Mouse (Mus musculus): ENCODE data around the gene Myh7b. TPM values are rescaled to one million over a fixed set of nuclear protein-coding genes. Genes with fewer than 3 reads are reported as not detected.
A peak's percentile ranks its signal among the peaks of the same experiment; 100 is the strongest.

Gene Myh7b
- polyA plus RNA-seq, 1 experiment, result 12.3 TPM

DNA sequence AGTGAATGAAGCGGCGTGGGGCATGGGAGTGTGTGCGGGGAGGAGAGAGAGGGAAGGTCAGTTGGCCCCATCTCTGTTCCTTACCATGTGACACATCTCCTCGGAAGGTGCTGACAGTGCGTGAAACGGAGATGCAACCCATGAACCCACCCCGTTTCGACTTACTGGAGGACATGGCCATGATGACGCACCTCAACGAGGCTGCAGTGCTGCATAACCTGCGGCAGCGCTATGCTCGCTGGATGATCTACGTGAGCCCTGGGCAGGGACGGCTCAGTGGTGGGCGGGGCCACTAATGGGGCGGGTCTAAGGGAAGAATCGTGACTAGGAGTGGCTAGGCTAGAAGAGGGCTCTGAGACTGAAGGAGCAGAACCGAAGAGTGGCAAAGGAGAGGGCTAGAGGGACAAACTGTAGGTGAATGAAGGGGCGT is 2.3 kb downstream of the Myh7b start:
- TF ChIP-seq GATA1 (IDR thresholded peaks at IDR 0.05; ENCODE audit: low read length), result no peak
- TF ChIP-seq TAL1 (IDR thresholded peaks at IDR 0.05; ENCODE audit: low read length), result no peak
- Histone ChIP-seq H3K4me3 (replicated peaks) (peak overlapping the region; percentile 78), H3K4me1 (ENCODE audit: control insufficient read depth) (peaks cover 93% of the 10 kb centered on the region), H3K27me3 (ENCODE audit: control insufficient read depth) (no peaks in the 10 kb centered on the region), H3K36me3 (ENCODE audit: control insufficient read depth) (peaks cover 19% of the 10 kb centered on the region), H3K9me3 (ENCODE audit: control insufficient read depth, low read length) (no peaks in the 10 kb centered on the region)

DNA sequence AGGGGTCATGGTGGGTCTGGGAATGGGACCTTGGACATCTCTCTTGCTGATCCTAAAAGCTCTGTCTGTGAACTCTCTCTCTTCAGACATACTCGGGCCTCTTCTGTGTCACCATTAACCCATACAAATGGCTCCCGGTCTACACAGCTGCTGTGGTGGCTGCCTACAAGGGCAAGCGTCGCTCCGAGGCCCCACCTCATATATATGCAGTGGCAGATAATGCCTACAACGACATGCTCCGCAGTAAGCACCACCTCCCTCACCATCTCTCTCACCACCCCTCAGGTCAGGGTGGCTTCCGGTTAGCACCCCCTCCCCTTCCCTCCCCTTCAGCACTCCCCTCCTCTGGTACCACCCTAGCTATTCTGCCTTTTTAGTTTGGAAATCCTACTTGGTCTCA is 2.9 kb downstream of the Myh7b start:
- Histone ChIP-seq H3K9me3 (ENCODE audit: control insufficient read depth, low read length) (no peaks in the 10 kb centered on the region), H3K4me1 (ENCODE audit: control insufficient read depth) (peaks cover 93% of the 10 kb centered on the region), H3K27me3 (ENCODE audit: control insufficient read depth) (no peaks in the 10 kb centered on the region), H3K36me3 (ENCODE audit: control insufficient read depth) (peaks cover 26% of the 10 kb centered on the region), H3K4me3 (replicated peaks) (peak overlapping the region; percentile 78)
- TF ChIP-seq GATA1 (IDR thresholded peaks at IDR 0.05; ENCODE audit: low read length) (no peak), TAL1 (IDR thresholded peaks at IDR 0.05; ENCODE audit: low read length) (no peak)

DNA sequence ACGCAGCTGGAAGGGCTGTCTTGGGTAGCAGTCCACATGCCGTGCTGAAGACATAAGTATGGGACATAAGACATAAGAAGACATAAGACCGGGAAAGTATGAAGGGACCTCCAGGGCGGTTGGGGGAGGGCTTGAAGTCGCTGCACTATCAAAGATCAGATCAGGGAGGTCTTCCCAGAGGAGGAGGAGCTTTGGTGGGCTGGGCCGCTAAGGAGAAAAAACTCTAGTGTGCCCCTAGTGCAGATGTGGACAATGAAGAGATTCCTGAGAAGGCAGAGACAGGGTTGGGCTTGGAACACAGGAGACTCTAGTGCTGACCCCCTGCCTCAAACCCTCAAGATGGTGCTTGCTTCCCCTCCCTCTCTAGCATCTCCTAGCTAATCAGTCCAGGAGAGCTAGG is 6.0 kb downstream of the Myh7b start:
- Histone ChIP-seq H3K4me3 (replicated peaks) (peak overlapping the region; percentile 19), H3K27me3 (ENCODE audit: control insufficient read depth) (peaks cover 2% of the 10 kb centered on the region; the same call in 1 of the 2 replicates), H3K4me1 (ENCODE audit: control insufficient read depth) (peaks cover 97% of the 10 kb centered on the region), H3K36me3 (ENCODE audit: control insufficient read depth) (peaks cover 24% of the 10 kb centered on the region), H3K9me3 (ENCODE audit: control insufficient read depth, low read length) (no peaks in the 10 kb centered on the region)
- TF ChIP-seq TAL1 (IDR thresholded peaks at IDR 0.05; ENCODE audit: low read length) (no peak), GATA1 (IDR thresholded peaks at IDR 0.05; ENCODE audit: low read length) (no peak)

DNA sequence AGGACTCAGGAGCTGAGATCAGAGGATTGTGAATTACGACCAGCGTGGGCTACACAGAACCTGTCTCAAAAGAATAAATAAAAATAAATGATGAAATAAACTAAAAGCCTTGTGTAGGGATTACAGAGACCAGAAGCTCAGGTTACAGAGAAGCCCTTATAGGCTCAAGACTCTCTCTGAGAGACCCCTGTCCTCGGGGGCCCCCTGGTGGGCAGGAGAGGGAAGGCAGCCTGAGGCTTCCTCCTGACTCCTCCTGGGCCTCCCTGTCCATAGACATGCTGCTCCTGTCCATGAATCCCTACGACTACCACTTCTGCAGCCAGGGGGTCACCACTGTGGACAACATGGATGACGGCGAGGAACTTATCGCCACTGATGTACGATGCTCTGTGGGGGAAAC is 8.8 kb downstream of the Myh7b start:
- peaks cover 43% of the 10 kb centered on the region for H3K36me3 ChIP-seq (ENCODE audit: control insufficient read depth)
- TF ChIP-seq TAL1 (IDR thresholded peaks at IDR 0.05; ENCODE audit: low read length) (no peak), GATA1 (IDR thresholded peaks at IDR 0.05; ENCODE audit: low read length) (no peak)
- H3K4me1 ChIP-seq (ENCODE audit: control insufficient read depth), result peaks cover 96% of the 10 kb centered on the region
- H3K27me3 ChIP-seq (ENCODE audit: control insufficient read depth), result peaks cover 2% of the 10 kb centered on the region; the same call in 1 of the 2 replicates
- no peaks in the 10 kb centered on the region for H3K9me3 ChIP-seq (ENCODE audit: control insufficient read depth, low read length)
- H3K4me3 ChIP-seq (replicated peaks), result no peak overlapping the region

DNA sequence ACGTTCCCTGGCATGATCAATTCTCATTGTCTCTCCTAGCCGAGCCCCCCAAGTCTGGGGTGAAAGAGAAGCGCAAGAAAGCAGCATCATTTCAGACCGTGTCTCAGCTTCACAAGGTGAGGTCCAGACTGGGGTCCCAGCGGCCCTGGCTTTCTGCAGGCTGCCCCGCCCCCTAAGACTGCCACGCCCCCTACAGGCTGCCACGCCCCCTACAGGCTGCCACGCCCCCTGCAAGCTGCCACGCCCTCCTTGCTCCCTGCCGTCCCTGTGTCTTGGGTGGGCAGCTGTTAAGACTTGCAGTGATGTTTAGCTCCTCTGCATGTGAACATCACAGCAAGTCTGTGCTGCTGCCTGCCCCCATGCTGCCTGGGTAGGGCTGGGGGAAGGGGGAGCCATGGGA is 11.6 kb downstream of the Myh7b start:
- TF ChIP-seq TAL1 (IDR thresholded peaks at IDR 0.05; ENCODE audit: low read length) (no peak), GATA1 (IDR thresholded peaks at IDR 0.05; ENCODE audit: low read length) (no peak)
- peaks cover 17% of the 10 kb centered on the region for H3K27me3 ChIP-seq (ENCODE audit: control insufficient read depth)
- no peaks in the 10 kb centered on the region for H3K9me3 ChIP-seq (ENCODE audit: control insufficient read depth, low read length)
- peaks cover 84% of the 10 kb centered on the region for H3K4me1 ChIP-seq (ENCODE audit: control insufficient read depth)
- peaks cover 43% of the 10 kb centered on the region for H3K36me3 ChIP-seq (ENCODE audit: control insufficient read depth)
- no peak overlapping the region for H3K4me3 ChIP-seq (replicated peaks)

DNA sequence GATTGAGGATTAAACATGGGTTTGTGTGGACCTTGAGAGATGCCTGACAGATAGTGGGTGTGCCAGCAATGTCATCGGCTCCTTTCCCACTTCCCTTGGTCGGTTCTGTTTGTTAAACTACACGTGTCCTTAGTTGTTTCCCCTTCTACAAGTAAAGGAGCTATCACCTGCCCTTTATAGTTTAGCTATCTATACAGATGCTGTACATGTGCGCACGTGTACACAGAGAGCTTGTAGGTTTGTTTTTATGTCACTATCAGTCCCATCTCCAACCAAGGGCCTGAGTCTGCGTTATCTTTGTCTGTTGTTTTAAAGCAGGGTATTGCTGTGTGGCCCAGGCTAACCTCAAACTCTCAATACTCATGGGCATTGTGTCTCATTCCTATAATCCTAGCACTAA is 13.0 kb downstream of the Myh7b start:
- Histone ChIP-seq H3K9me3 (ENCODE audit: control insufficient read depth, low read length) (no peaks in the 10 kb centered on the region), H3K4me3 (replicated peaks) (no peak overlapping the region), H3K27me3 (ENCODE audit: control insufficient read depth) (peaks cover 31% of the 10 kb centered on the region), H3K4me1 (ENCODE audit: control insufficient read depth) (peaks cover 78% of the 10 kb centered on the region), H3K36me3 (ENCODE audit: control insufficient read depth) (peaks cover 44% of the 10 kb centered on the region)
- TF ChIP-seq GATA1 (IDR thresholded peaks at IDR 0.05; ENCODE audit: low read length), result no peak
- no peak for TF ChIP-seq TAL1 (IDR thresholded peaks at IDR 0.05; ENCODE audit: low read length)

DNA sequence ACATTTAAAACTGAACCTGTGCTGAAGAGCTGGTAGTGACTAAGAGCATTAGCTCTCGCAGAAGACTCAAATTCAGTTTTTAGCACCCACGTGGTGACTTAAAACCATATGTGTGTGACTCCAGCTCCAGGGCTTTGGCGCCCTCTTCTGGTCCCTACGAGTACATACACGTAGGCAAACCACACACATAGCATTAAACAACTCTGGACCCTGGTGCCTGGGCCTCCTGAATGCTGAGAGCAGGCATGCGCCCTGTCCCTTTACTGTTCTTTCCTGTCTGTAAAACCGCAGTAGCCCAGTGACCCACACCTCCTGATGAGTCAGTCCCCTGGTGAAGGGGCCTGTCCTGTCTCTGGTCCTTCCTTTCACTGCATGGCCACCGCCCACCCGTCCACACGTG is 13.7 kb downstream of the Myh7b start:
- Histone ChIP-seq H3K27me3 (ENCODE audit: control insufficient read depth) (peaks cover 39% of the 10 kb centered on the region), H3K4me1 (ENCODE audit: control insufficient read depth) (peaks cover 76% of the 10 kb centered on the region), H3K4me3 (replicated peaks) (no peak overlapping the region)

DNA sequence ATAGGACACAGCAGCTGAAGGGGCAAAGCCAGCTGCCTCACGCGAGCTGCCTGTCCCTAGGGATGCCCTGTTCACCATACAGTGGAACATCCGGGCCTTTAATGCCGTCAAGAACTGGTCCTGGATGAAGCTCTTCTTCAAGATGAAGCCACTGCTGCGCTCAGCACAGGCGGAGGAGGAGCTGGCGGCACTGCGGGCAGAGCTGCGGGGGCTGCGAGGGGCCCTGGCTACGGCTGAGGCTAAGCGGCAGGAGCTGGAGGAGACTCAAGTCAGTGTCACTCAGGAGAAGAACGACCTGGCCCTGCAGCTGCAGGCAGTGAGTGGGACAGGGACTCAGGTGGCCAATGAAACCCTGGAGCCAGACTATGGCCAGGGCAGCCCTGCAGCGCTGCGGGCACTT is 15.3 kb downstream of the Myh7b start:
- H3K9me3 ChIP-seq (ENCODE audit: control insufficient read depth, low read length), result peaks cover 2% of the 10 kb centered on the region; the same call in 1 of the 2 replicates
- H3K36me3 ChIP-seq (ENCODE audit: control insufficient read depth), result peaks cover 52% of the 10 kb centered on the region
- no peak overlapping the region for H3K4me3 ChIP-seq (replicated peaks)
- TF ChIP-seq GATA1 (IDR thresholded peaks at IDR 0.05; ENCODE audit: low read length) (no peak), TAL1 (IDR thresholded peaks at IDR 0.05; ENCODE audit: low read length) (no peak)
- peaks cover 53% of the 10 kb centered on the region for H3K27me3 ChIP-seq (ENCODE audit: control insufficient read depth)
- peaks cover 69% of the 10 kb centered on the region for H3K4me1 ChIP-seq (ENCODE audit: control insufficient read depth)

More for the DNA sequence above, 13.7 kb downstream of the Myh7b start:
- H3K36me3 ChIP-seq (ENCODE audit: control insufficient read depth), result peaks cover 41% of the 10 kb centered on the region
- H3K9me3 ChIP-seq (ENCODE audit: control insufficient read depth, low read length), result no peaks in the 10 kb centered on the region
- TF ChIP-seq TAL1 (IDR thresholded peaks at IDR 0.05; ENCODE audit: low read length) (no peak), GATA1 (IDR thresholded peaks at IDR 0.05; ENCODE audit: low read length) (no peak)

DNA sequence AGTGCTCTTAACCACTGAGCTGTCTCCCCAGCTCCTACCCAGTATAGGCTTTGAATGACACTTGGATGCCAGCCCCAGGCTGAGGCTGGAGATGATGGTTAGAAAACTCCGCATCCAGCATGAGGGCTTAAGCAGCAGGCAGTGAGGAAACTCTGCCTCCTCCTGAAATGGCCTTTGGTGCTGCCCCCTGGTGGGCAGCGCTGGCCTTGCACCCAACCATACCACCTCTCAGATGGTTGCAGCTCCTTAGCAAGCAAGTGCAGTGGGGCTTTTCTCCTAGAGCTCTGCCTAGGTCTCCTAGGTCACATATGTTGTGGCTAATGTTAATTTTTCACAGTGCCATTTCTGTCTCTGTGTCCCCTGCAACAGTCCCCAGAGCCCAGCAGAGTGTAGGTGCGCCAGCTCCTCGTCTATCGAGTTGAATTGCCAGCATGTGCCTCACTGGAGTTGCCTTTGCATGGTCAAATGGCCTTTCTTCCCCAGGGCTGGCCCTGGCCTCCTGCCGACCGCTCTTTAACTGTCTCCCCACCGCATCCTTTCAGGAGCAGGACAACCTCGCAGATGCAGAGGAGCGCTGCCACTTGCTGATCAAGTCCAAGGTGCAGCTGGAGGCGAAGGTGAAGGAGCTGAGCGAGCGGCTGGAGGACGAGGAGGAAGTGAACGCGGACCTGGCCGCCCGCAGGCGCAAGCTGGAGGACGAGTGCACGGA is 16.2 kb downstream of the Myh7b start:
- Histone ChIP-seq H3K36me3 (ENCODE audit: control insufficient read depth) (peaks cover 55% of the 10 kb centered on the region), H3K9me3 (ENCODE audit: control insufficient read depth, low read length) (peaks cover 2% of the 10 kb centered on the region; the same call in 1 of the 2 replicates), H3K4me1 (ENCODE audit: control insufficient read depth) (peaks cover 63% of the 10 kb centered on the region), H3K4me3 (replicated peaks) (no peak overlapping the region), H3K27me3 (ENCODE audit: control insufficient read depth) (peaks cover 58% of the 10 kb centered on the region)
- no peak for TF ChIP-seq TAL1 (IDR thresholded peaks at IDR 0.05; ENCODE audit: low read length)
- no peak for TF ChIP-seq GATA1 (IDR thresholded peaks at IDR 0.05; ENCODE audit: low read length)

Measured in erythroblast, embryonic 14.5 days (primary cell).